Mouse (Mus musculus) liver, embryonic 11.5 days (tissue): ENCODE measurements around the gene Hist1h2ag. TPM values are rescaled to one million over a fixed set of nuclear protein-coding genes. Genes with fewer than 3 reads are reported as not detected.
"Not testable (repeated sequence)": the region's sequence is repeated elsewhere in the genome, so short reads cannot be mapped to it uniquely, and the experiment has no call there.

Experiments used
- ATAC-seq: fragments of 200-750 bp; cut with Nextera tagmentation; replicated peaks from 2 replicates; pipeline ENCODE4 v1.8.0; 2017; ENCODE audit warnings: moderate number of reproducible peaks, mild to moderate bottlenecking, moderate TSS enrichment, moderate library complexity; ENCODE audit not compliant: low FRiP score
- DNase-seq: peaks from one replicate; pipeline ENCODE4 v3.0.0-alpha.2; 2017; ENCODE audit warnings: low spot score
- H3K27ac ChIP-seq: fragments of 300-500 bp; sonication (generic); 2 replicates; pipeline ENCODE4 v1.5.1; 2014; ENCODE audit warnings: mild to moderate bottlenecking, low read depth, low read length, control low read depth
- H3K27me3 ChIP-seq: fragments of 300-500 bp; sonication (generic); replicated peaks from 2 replicates; pipeline ENCODE4 v1.6.1; 2014; ENCODE audit warnings: low read length, mixed read lengths; ENCODE audit not compliant: control insufficient read depth, insufficient read depth
- H3K36me3 ChIP-seq: fragments of 300-500 bp; sonication (generic); 2 replicates; pipeline ENCODE4 v1.6.1; 2014; ENCODE audit warnings: mild to moderate bottlenecking, low read length, moderate library complexity, mixed read lengths; ENCODE audit not compliant: control insufficient read depth, insufficient read depth
- H3K4me1 ChIP-seq: fragments of 300-500 bp; sonication (generic); replicated peaks from 2 replicates; pipeline ENCODE4 v1.6.1; 2014; ENCODE audit warnings: low read length, mixed read lengths; ENCODE audit not compliant: control insufficient read depth, insufficient read depth
- H3K4me2 ChIP-seq: fragments of 300-500 bp; sonication (generic); 2 replicates; pipeline ENCODE4 v1.6.1; 2014; ENCODE audit warnings: mild to moderate bottlenecking, control low read depth, moderate library complexity
- H3K4me3 ChIP-seq: fragments of 300-500 bp; sonication (generic); 2 replicates; pipeline ENCODE4 v1.5.1; 2014; ENCODE audit warnings: low read depth, low read length, control low read depth
- H3K9ac ChIP-seq: fragments of 300-500 bp; sonication (generic); 2 replicates; pipeline ENCODE4 v1.6.1; 2014; ENCODE audit warnings: low read depth, low read length, control low read depth
- H3K9me3 ChIP-seq: fragments of 300-500 bp; sonication (generic); 2 replicates; pipeline ENCODE4 v1.6.1; 2016; ENCODE audit warnings: low read length, inconsistent platforms, mixed read lengths; ENCODE audit not compliant: control insufficient read depth
- WGBS: fragments of 180-500 bp; shearing (Covaris S2); extraction: QIAGEN DNeasy Blood & Tissue Kit; methylation state at CpG from one replicate; pipeline ENCODE4 v1.1.7; 2014; 5-methylcytosine and 5-hydroxymethylcytosine counted together
- polyA plus RNA-seq: library from polyadenylated mRNA; unstranded; fragments of >200 nt; fragmentation: Nextera tagmentation; extraction: Ambion mirVana; gene quantifications from 2 replicates; pipeline ENCODE4 v1.2.1, GENCODE M21; 2014

The Hist1h2ag gene
- polyA plus RNA-seq, 1 experiment from 2014 or later, result 26.4 TPM

DNA sequence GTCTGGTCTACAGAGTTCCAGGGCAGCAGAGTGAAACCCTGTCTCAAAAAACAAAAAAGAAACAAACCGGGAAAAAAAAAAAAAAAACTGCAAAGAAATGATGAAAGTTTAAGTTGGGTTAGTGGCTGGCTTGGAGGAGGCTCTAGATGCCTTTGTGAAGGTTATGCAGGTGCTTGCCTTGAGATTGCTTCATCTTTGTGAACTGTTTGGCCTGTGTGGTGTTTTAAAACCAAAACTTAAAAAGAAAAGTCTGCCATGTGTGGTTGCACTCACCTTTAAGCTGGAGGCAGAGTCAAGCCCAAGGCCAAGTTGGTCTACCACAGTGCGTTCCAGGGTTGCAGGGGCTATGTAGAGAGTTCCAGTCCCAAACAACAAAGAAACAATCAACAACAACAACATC, 6.3 kb upstream of the Hist1h2ag start:
- WGBS, result 70% methylated on average over 2 of the region's 2 CpGs
- Histone ChIP-seq H3K27ac (no peak overlapping the region), H3K9ac (no peak overlapping the region), H3K36me3 (no peaks in the 10 kb centered on the region), H3K4me3 (no peak overlapping the region), H3K9me3 (no peaks in the 10 kb centered on the region), H3K4me2 (no peak overlapping the region), H3K27me3 (no peaks in the 10 kb centered on the region), H3K4me1 (peaks cover 5% of the 10 kb centered on the region)
- ATAC-seq (no peak), DNase-seq (no peak)

DNA sequence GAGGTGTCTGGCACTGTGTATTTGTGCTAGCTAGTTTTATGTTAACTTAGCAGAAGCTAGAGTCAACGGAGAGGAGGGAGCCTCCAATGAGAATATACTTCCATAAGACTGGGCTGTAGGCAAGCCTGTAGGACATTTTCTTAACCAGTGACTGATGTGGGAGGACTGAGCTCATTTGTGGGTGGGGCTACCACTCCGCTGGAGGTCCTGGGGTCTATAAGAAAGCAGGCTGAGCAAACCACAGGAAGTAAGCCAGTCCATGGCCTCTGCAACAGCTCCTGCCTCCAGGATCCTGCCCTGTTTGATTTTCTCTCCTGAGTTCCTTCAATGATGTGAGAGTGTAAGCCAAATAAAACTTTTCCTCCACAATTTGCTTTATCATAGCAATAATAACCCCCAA, 2.6 kb upstream of the Hist1h2ag start:
- no peak overlapping the region for H3K4me2 ChIP-seq
- 27% methylated on average over 2 of the region's 2 CpGs for WGBS

DNA sequence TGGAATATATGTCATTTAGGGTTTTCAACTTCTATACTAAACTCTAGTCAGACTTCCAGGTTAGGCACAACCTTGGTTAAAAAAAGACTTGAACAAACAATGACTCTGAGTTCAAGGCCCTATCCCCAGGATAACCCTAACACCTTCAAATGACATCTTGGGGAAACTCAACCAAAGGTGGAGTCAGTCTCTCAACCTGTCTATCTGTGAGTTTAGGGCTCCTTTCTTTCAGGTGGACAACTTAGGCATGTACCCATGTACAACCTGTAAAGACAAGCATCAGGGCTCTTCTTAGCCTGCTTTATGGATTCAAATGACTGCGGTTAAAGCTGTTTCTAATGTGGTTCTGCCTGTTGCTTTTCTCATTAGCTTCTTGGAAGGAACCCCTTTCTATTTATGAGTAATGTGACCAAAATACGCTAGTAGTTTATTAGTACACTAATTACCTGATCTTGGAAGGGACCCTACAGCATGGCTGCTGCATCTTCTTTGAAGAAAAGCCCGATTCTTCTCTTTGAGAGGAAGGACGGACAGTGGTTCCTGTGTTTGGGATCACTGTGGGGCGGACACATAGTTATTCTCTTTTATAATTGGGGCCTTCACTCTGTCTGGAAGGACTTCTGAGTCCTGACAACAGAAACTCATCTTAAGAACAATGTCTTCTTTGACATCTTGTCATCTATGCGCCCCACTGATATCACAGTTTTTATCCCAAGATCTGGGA, 1.9 kb upstream of the Hist1h2ag start:
- Histone ChIP-seq H3K36me3 (no peaks in the 10 kb centered on the region), H3K4me1 (peaks cover 8% of the 10 kb centered on the region), H3K9ac (peak overlapping the region; percentile 47), H3K4me3 (peak overlapping the region; percentile 40), H3K4me2 (peak overlapping the region; percentile 64), H3K9me3 (no peaks in the 10 kb centered on the region), H3K27me3 (no peaks in the 10 kb centered on the region), H3K27ac (peak overlapping the region; percentile 92)
- 91% methylated on average over 6 of the region's 6 CpGs for WGBS
- ATAC-seq (no peak), DNase-seq (no peak)

More for the DNA sequence above, 2.6 kb upstream of the Hist1h2ag start:
- Histone ChIP-seq H3K27ac (no peak overlapping the region), H3K36me3 (no peaks in the 10 kb centered on the region), H3K9ac (no peak overlapping the region), H3K4me1 (peaks cover 8% of the 10 kb centered on the region), H3K4me3 (no peak overlapping the region), H3K27me3 (no peaks in the 10 kb centered on the region), H3K9me3 (no peaks in the 10 kb centered on the region)
- no peak for ATAC-seq
- no peak for DNase-seq

DNA sequence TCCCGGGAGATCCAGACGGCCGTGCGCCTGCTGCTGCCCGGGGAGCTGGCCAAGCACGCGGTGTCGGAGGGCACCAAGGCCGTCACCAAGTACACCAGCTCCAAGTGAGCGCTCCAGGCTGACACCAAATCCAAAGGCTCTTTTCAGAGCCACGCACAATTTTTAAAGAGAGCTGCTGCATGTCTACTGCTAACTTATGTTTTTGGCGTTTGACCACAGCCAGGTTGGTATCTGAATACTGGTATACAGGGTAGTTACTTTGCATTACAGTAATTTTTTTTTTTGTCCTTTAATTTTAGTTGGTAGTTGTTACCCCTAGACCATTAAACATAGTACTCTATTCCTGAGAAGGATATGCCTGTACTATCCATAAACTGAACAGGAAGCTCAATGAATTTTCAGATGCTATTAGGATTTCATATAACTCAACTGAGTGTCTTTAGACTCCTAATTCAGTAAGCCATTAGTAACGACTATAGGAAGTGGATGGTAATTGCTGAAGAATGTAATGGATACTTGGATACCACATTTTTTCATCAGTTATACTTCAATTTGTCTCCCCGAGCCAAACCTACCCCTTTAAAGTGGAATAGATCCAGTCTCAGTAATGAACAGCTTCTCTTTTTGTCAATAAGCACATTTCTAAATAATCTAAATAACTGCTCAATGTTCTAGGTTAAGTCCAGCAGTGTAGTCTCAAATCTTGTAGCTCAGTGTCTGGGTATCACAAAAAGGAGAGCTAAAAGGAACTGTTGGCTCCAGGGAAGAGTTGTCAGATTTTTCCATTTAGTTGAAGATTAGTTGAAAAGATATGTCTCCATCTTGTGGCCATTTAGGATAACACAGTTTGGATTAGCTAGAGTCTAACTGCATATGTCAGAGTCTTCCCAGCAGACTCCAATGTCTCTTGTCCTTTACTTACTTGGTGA, 1.0 kb upstream of the Hist1h2ag start:
- Histone ChIP-seq H3K36me3 (no peaks in the 10 kb centered on the region), H3K4me3 (peak overlapping the region; percentile 40), H3K9me3 (no peaks in the 10 kb centered on the region), H3K9ac (peak overlapping the region; percentile 60), H3K27ac (peak overlapping the region; percentile 92), H3K4me2 (peak overlapping the region; percentile 64), H3K27me3 (no peaks in the 10 kb centered on the region), H3K4me1 (peaks cover 8% of the 10 kb centered on the region)
- DNase-seq (peak; percentile 52), ATAC-seq (peak; percentile 13)
- 1% methylated on average over 9 of the region's 14 CpGs for WGBS

DNA sequence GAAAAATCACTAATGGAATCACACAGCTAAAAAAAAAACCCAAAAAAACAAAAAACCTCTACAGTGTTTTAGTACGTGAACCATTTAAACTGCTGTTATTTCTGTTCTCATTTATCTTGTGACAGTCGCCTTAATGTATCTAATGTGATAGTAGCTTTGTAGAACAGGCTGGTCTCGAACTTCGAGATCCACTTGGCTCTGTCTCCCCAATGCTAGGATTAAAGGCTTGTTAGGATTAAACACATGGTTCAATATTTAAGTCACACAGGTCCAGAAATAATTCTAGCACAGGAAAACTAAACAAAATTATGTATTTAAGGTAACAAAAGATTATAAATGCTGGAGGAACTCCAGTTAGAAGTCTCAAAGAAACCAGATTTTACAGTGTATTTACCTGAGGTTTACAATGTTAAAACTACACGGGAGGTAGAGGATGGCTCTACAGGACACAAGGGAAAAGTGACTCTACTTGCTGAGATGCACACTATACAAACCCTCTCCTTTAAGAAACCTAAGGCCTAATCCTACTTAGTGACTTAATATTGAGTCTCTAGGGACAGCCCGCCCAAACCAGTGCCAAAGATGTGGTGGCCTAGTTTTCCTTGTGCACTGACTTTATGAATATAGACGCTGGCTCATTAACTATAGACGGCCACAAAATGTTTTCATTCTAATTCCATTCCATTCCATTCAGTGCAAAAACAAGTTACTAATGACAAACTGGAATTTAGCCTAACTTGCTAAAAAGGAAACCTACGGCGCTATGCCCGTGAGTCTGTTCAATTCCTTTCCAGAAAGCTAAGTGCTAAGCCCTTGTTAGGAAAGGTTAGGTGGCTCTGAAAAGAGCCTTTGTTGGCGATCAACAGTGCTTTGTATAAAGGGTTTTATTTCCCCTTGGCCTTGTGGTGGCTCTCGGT, 835 bp downstream of the Hist1h2ag start:
- Histone ChIP-seq H3K36me3 (no peaks in the 10 kb centered on the region), H3K9ac (peak overlapping the region; percentile 80), H3K27me3 (no peaks in the 10 kb centered on the region), H3K4me2 (peak overlapping the region; percentile 71), H3K4me1 (peaks cover 17% of the 10 kb centered on the region), H3K27ac (peak overlapping the region; percentile 99), H3K4me3 (peak overlapping the region; percentile 46), H3K9me3 (no peaks in the 10 kb centered on the region)
- ATAC-seq (no peak), DNase-seq (peak; percentile 51)
- WGBS, result 5% methylated on average over 13 of the region's 13 CpGs

DNA sequence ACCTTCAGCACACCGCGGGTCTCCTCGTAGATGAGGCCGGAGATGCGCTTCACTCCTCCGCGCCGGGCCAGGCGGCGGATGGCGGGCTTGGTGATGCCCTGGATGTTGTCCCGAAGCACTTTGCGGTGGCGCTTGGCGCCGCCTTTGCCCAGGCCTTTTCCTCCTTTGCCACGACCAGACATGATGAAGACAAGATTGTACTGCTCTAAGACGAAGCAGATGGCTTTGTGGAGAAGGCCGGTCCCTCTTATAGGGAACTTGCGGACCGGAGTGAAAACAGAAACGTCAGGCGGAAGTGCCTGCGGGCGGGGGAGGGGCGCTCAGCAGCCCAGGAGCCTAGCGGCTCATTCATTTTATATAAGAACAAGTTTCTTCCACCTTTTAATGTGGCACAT, 1.6 kb downstream of the Hist1h2ag start, which contains the start of gene Hist1h4i:
Gene Hist1h4i (minus strand): TSS at position 221 of the 395 bp plus-strand sequence.
- H3K4me1 ChIP-seq, result peaks cover 22% of the 10 kb centered on the region

DNA sequence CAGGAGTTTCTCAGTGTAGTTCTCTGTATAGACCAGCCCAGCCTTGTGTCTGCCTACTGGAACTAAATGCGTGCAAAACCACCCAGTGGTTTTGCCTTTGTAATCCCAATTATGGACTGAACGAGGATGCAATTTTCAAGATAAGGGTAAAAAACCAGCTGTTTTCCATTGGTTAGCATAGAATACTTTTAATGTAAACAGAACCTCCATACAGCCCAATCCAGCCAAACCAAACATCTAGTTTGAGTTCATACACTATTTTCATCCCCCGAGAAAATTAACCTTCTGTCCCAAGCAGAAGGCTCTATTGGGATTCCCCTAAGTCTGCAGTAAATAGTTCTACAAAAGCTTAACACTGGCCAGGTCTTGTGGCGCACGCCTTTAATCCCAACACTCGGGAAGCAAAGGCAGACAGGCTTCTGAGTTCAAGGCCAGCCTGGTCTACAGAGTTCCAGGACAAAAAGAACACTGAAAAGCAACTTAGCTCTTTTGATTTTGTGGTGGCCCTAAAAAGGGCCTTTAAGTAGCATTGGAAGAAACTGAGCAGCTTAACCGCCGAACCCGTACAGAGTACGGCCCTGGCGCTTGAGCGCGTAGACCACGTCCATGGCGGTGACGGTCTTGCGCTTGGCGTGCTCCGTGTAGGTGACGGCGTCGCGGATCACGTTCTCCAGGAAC, 2.1 kb downstream of the Hist1h2ag start:
- Histone ChIP-seq H3K27ac (peak overlapping the region; percentile 99), H3K27me3 (no peaks in the 10 kb centered on the region), H3K36me3 (no peaks in the 10 kb centered on the region), H3K4me2 (peak overlapping the region; percentile 71), H3K4me1 (peaks cover 22% of the 10 kb centered on the region), H3K4me3 (peak overlapping the region; percentile 40), H3K9me3 (no peaks in the 10 kb centered on the region), H3K9ac (peak overlapping the region; percentile 73)
- WGBS, result under 1% methylated on average over 17 of the region's 24 CpGs
- ATAC-seq, result peak; percentile 49
- peak; percentile 68 for DNase-seq

More for the DNA sequence above, 1.6 kb downstream of the Hist1h2ag start, which contains the start of gene Hist1h4i:
- H3K36me3 ChIP-seq, H3K9me3 ChIP-seq, H3K27me3 ChIP-seq: not testable (repeated sequence)
- WGBS, result under 1% methylated on average over 23 of the region's 27 CpGs
- ATAC-seq, result peak; percentile 61
- H3K9ac ChIP-seq, result peak within 1 kb of the TSS; percentile 80
- peak; percentile 95 for DNase-seq
- peak within 1 kb of the TSS; percentile 99 for H3K27ac ChIP-seq
- H3K4me2 ChIP-seq, result peak within 1 kb of the TSS; percentile 71
- H3K4me3 ChIP-seq, result peak within 1 kb of the TSS; percentile 46
